Mouse (Mus musculus) lung, adult 2 months (tissue): ENCODE measurements around the gene Tfpi.

Experiments
- CTCF ChIP-seq: fragments of 200-500 bp; IDR thresholded peaks from 2 replicates; pipeline ENCODE4 v1.5.1; 2011; ENCODE audit warnings: mild to moderate bottlenecking, low read length, control low read depth; ENCODE audit not compliant: insufficient read depth
- POLR2A ChIP-seq: fragments of 200-500 bp; IDR thresholded peaks from 2 replicates; pipeline ENCODE4 v1.6.1; 2011; ENCODE audit warnings: low read depth, mild to moderate bottlenecking, control low read depth, low read length, borderline replicate concordance; ENCODE audit errors: extremely low read depth

GRCm38 (mm10) chr2:84476577-84476976 is at the start of gene Tfpi:
- no peak for TF ChIP-seq CTCF
- no peak for TF ChIP-seq POLR2A
